Mouse (Mus musculus) T-cell, adult 66 days (primary cell): Measurements from ENCODE around the gene Fstl5. TPM values are rescaled to one million over a fixed set of nuclear protein-coding genes. Genes with fewer than 3 reads are reported as not detected.

Experiments used
- total RNA-seq, 2 experiments: library from RNA; stranded (reverse); gene quantifications; 3 replicates in 1 of 2; 4 replicates in 1 of 2; pipeline ENCODE4 v1.2.4; 2023

The Fstl5 gene
- not detected for total RNA-seq

GRCm38 (mm10) chr3:76074060-76074707 is at the start of gene Fstl5:
TSS of gene Fstl5 (plus strand) at chr3:76074270.

Other genes with a start within 250 kb of the Fstl5 start
- gene Golim4, start 117.3 kb upstream of the Fstl5 start, total RNA-seq: 10 to 100 TPM; 12.0 to 15.1 TPM